Mouse (Mus musculus) G1E (cell line): ENCODE data around the gene Zbtb42. TPM values are rescaled to one million over a fixed set of nuclear protein-coding genes. Genes with fewer than 3 reads are reported as not detected.

Experiments
- ATAC-seq: 2 replicates; pipeline ENCODE4 v1.8.0; 2016; ENCODE audit warnings: mild to moderate bottlenecking; ENCODE audit not compliant: insufficient number of reproducible peaks, poor library complexity, low FRiP score, severe bottlenecking; ENCODE audit errors: extremely low read depth
- DNase-seq: peaks from one replicate; pipeline ENCODE4 v3.0.0; 2012; ENCODE audit warnings: low spot score
- H3K27me3 ChIP-seq: 2 replicates; pipeline ENCODE4 v1.6.1; 2012; ENCODE audit warnings: mild to moderate bottlenecking, low read length, inconsistent platforms; ENCODE audit not compliant: insufficient read depth
- H3K36me3 ChIP-seq: replicated peaks from 2 replicates; pipeline ENCODE3; 2012; ENCODE audit warnings: mild to moderate bottlenecking, inconsistent platforms
- H3K4me1 ChIP-seq: 2 replicates; pipeline ENCODE4 v1.6.1; 2012; ENCODE audit warnings: low read depth, low read length, inconsistent platforms, mixed read lengths; ENCODE audit not compliant: insufficient read depth
- H3K4me3 ChIP-seq: 2 replicates; pipeline ENCODE4 v1.5.1; 2012; ENCODE audit warnings: low read depth, mild to moderate bottlenecking, inconsistent platforms, low read length, moderate library complexity, mixed read lengths
- H3K9me3 ChIP-seq: replicated peaks from 2 replicates; pipeline ENCODE4 v1.6.1; 2012; ENCODE audit warnings: inconsistent platforms
- CTCF ChIP-seq: IDR thresholded peaks from 2 replicates; pipeline ENCODE4 v1.5.1; 2012; ENCODE audit warnings: low read depth, low read length, inconsistent platforms, mixed read lengths
- GATA1 ChIP-seq: IDR thresholded peaks from 2 replicates; pipeline ENCODE4 v1.6.1; 2012; ENCODE audit warnings: borderline replicate concordance, low read length, inconsistent platforms, mixed read lengths
- GATA2 ChIP-seq: IDR thresholded peaks from 2 replicates; pipeline ENCODE4 v1.6.1; 2012; ENCODE audit warnings: low read depth, low read length, inconsistent platforms, borderline replicate concordance
- POLR2AphosphoS5 ChIP-seq: IDR thresholded peaks from 2 replicates; pipeline ENCODE4 v1.6.1; 2012; ENCODE audit warnings: low read depth, low read length, inconsistent platforms; ENCODE audit not compliant: insufficient replicate concordance
- TAL1 ChIP-seq: conservative IDR thresholded peaks from 2 replicates; pipeline ENCODE4 v1.6.1; 2012; ENCODE audit warnings: low read depth, low read length, inconsistent platforms, mixed read lengths
- polyA plus RNA-seq: library from polyadenylated mRNA; stranded (reverse); fragments of >175 nt; gene quantifications from 2 replicates; pipeline ENCODE4 v1.2.3, GENCODE M21; 2012
- total RNA-seq, 2 experiments: library from RNA; stranded (forward) in 1 of 2; stranded (reverse) in 1 of 2; fragments of 200-1000 nt in 1 of 2; fragments of >200 nt in 1 of 2; fragmentation: Nextera tagmentation in 1 of 2; gene quantifications; 2 replicates each; pipeline ENCODE4 v1.2.3; 2014 to 2017

Zbtb42 gene
- total and polyA plus RNA-seq, 3 experiments, result 0.33 to 0.98 (median 0.80) TPM

GRCm38 (mm10) chr12:112718995-112719394 is 40.4 kb downstream of the Zbtb42 start:
- no peak for ATAC-seq
- Histone ChIP-seq H3K36me3 (no peaks in the 10 kb centered on the region), H3K27me3 (peaks cover 10% of the 10 kb centered on the region; the same call in 1 of the 2 replicates), H3K4me1 (no peaks in the 10 kb centered on the region), H3K9me3 (peaks cover 13% of the 10 kb centered on the region), H3K4me3 (no peak overlapping the region)
- DNase-seq, result no peak
- TF ChIP-seq GATA1 (no peak), GATA2 (no peak), POLR2AphosphoS5 (no peak), CTCF (no peak), TAL1 (no peak)

DNA sequence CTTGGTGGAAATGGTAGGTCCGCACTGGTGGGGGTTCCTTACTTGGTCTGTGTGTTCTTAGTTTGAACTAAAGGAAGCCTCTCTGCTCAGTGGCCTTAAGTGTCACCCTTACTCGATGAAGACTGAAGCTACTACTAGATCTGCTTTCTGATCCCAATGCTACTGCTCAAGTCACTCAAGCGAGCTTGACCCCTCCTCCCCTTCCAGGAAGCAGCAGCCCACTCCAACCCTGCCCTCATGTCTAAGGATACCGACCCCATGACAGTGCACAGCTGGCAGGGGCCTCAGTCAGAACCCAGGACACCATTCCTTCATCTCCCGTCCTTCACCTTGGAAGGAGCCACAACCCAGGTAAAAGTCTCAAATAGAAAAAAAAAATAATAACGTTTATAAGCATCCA is 41.6 kb downstream of the Zbtb42 start, which contains the start of gene Cep170b:
Gene Cep170b, plus strand, starts transcription at position 240 of the 400 bp plus-strand sequence.
- Histone ChIP-seq H3K4me1 (no peaks in the 10 kb centered on the region), H3K36me3 (no peaks in the 10 kb centered on the region), H3K4me3 (no peak within 1 kb of the TSS), H3K27me3 (peaks cover 7% of the 10 kb centered on the region; the same call in 1 of the 2 replicates), H3K9me3 (peaks cover 13% of the 10 kb centered on the region)
- no peak for TF ChIP-seq CTCF
- no peak for TF ChIP-seq TAL1
- TF ChIP-seq GATA2, result no peak
- no peak for TF ChIP-seq POLR2AphosphoS5
- no peak for TF ChIP-seq GATA1
- DNase-seq (no peak), ATAC-seq (no peak)

- H3K4me3 ChIP-seq, result no peak overlapping the region
Measured at GRCm38 (mm10) chr12:112720890-112721423, 42.3 kb downstream of the Zbtb42 start.

DNA sequence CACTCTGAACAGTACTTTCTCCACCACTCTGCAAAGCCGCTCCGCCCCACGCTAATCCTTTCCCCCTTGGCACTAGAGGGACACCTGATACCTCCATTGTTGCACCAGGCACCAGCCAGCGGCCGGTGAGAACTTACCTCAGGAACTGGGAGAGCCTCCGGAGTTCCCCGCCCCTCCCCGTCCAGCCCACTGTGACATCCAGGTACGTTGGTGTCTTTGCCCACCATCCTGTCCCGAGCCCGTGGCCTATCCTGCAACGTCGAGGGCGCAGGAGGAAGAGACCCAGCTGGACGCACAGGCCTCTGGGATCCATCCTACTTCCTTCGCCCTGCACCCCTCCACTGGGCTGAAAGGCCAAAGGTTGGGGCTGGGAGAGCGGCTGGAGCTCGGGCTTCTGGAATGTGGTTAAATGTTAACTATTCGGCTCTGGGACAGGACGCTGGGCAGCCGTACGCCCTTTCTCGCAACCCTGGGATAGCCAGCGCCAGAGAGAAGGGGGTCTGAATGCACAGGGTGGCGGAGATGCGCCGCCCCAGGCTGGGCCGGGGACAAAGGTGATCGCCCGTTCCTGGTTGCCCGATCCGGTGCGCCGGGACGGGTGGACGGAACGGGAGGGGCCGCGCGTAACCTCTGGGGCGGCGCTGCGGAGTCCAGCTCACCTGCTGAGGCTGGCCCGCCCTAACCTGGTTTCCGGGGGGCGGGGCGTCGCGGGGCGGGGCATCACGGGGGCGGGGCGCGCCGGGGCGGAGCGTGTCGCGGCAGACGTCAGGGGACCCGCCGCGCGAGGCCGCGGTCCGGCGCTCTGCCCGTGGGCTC is 43.0 kb downstream of the Zbtb42 start:
- ATAC-seq (no peak), DNase-seq (no peak)
- H3K4me1 ChIP-seq, result no peaks in the 10 kb centered on the region
- TF ChIP-seq GATA1, result no peak
- TF ChIP-seq GATA2, result no peak
- H3K4me3 ChIP-seq, result no peak overlapping the region
- no peaks in the 10 kb centered on the region for H3K36me3 ChIP-seq
- peaks cover 14% of the 10 kb centered on the region for H3K27me3 ChIP-seq
- H3K9me3 ChIP-seq, result peaks cover 13% of the 10 kb centered on the region

More at GRCm38 (mm10) chr12:112720890-112721423, 42.3 kb downstream of the Zbtb42 start:
- Histone ChIP-seq H3K36me3 (no peaks in the 10 kb centered on the region), H3K27me3 (peaks cover 8% of the 10 kb centered on the region; the same call in 1 of the 2 replicates), H3K9me3 (peaks cover 13% of the 10 kb centered on the region), H3K4me1 (no peaks in the 10 kb centered on the region)
- no peak for DNase-seq
- ATAC-seq, result no peak
- no peak for TF ChIP-seq GATA1
- no peak for TF ChIP-seq TAL1
- TF ChIP-seq POLR2AphosphoS5, result no peak
- no peak for TF ChIP-seq GATA2
- no peak for TF ChIP-seq CTCF

GRCm38 (mm10) chr12:112722240-112723027 is 43.8 kb downstream of the Zbtb42 start:
- no peaks in the 10 kb centered on the region for H3K4me1 ChIP-seq
- H3K4me3 ChIP-seq, result no peak overlapping the region
- DNase-seq, result no peak
- no peaks in the 10 kb centered on the region for H3K36me3 ChIP-seq
- no peak for ATAC-seq
- H3K27me3 ChIP-seq, result peaks cover 18% of the 10 kb centered on the region
- H3K9me3 ChIP-seq, result peaks cover 13% of the 10 kb centered on the region
- TF ChIP-seq GATA2 (no peak), TAL1 (no peak), CTCF (no peak), POLR2AphosphoS5 (no peak), GATA1 (no peak)

GRCm38 (mm10) chr12:112723028-112723330 is 44.4 kb downstream of the Zbtb42 start:
- no peaks in the 10 kb centered on the region for H3K36me3 ChIP-seq
- no peak for DNase-seq
- no peaks in the 10 kb centered on the region for H3K4me1 ChIP-seq
- peaks cover 22% of the 10 kb centered on the region for H3K27me3 ChIP-seq
- TF ChIP-seq CTCF (no peak), GATA1 (no peak)
- ATAC-seq, result no peak
- no peak overlapping the region for H3K4me3 ChIP-seq
- peaks cover 13% of the 10 kb centered on the region for H3K9me3 ChIP-seq
